Mouse (Mus musculus): ENCODE results near the gene Nectin2.
A peak's percentile ranks its signal among the peaks of the same experiment; 100 is the strongest.

Gene Nectin2

GRCm38 (mm10) chr7:19744590-19745385 is 5.5 kb downstream of the Nectin2 start:
- DNase-seq (ENCODE audit: low spot score in 2 of 2) = no peak

- no peak for DNase-seq (ENCODE audit: low spot score in 2 of 2)
Measured at GRCm38 (mm10) chr7:19743791-19744190, 6.5 kb downstream of the Nectin2 start.

GRCm38 (mm10) chr7:19742468-19742867 is 7.8 kb downstream of the Nectin2 start:
- DNase-seq (ENCODE audit: low spot score in 2 of 2) = no peak

GRCm38 (mm10) chr7:19741329-19742031 is 8.8 kb downstream of the Nectin2 start:
- DNase-seq (ENCODE audit: low spot score in 2 of 2) = no peak

- DNase-seq (ENCODE audit: low spot score in 2 of 2) = no peak
Measured at GRCm38 (mm10) chr7:19740269-19740668, 10.0 kb downstream of the Nectin2 start.

GRCm38 (mm10) chr7:19738771-19739170 is 11.5 kb downstream of the Nectin2 start:
- no peak for DNase-seq (ENCODE audit: low spot score in 2 of 2)

GRCm38 (mm10) chr7:19736389-19737057 is 13.8 kb downstream of the Nectin2 start:
- DNase-seq (ENCODE audit: low spot score in 2 of 2) = no peak

GRCm38 (mm10) chr7:19734178-19734666 is 16.1 kb downstream of the Nectin2 start:
- no peak for DNase-seq (ENCODE audit: low spot score in 2 of 2)

GRCm38 (mm10) chr7:19726541-19726940 is 23.7 kb downstream of the Nectin2 start:
- DNase-seq (ENCODE audit: low spot score in 2 of 2) = no peak

- no peak for DNase-seq (ENCODE audit: low spot score in 2 of 2)
Measured at GRCm38 (mm10) chr7:19724167-19724566, 26.1 kb downstream of the Nectin2 start.

GRCm38 (mm10) chr7:19722754-19723195 is 27.5 kb downstream of the Nectin2 start:
- no peak for DNase-seq (ENCODE audit: low spot score in 2 of 2)

GRCm38 (mm10) chr7:19719200-19719599 is 31.1 kb downstream of the Nectin2 start:
- no peak for DNase-seq (ENCODE audit: low spot score in 2 of 2)

- no peak for DNase-seq (ENCODE audit: low spot score in 2 of 2)
Measured at GRCm38 (mm10) chr7:19718297-19718952, 31.9 kb downstream of the Nectin2 start.

GRCm38 (mm10) chr7:19717346-19717745 is 32.9 kb downstream of the Nectin2 start:
- no peak for DNase-seq (ENCODE audit: low spot score in 2 of 2)

- DNase-seq (ENCODE audit: low spot score in 2 of 2) = no peak
Measured at GRCm38 (mm10) chr7:19716822-19717221, 33.5 kb downstream of the Nectin2 start.

- DNase-seq (ENCODE audit: low spot score in 2 of 2) = no peak
Measured at GRCm38 (mm10) chr7:19716055-19716682, 34.1 kb downstream of the Nectin2 start.

GRCm38 (mm10) chr7:19715239-19716054 is 34.8 kb downstream of the Nectin2 start, which contains the start of gene Tomm40:
TSS of gene Tomm40 (minus strand) at chr7:19715438.
- DNase-seq (ENCODE audit: low spot score in 2 of 2) = peak; percentile 100

- DNase-seq (ENCODE audit: low spot score in 2 of 2) = no peak
Measured at GRCm38 (mm10) chr7:19714836-19715235, 35.4 kb downstream of the Nectin2 start.

- DNase-seq (ENCODE audit: low spot score in 2 of 2) = no peak
Measured at GRCm38 (mm10) chr7:19713598-19713997, 36.7 kb downstream of the Nectin2 start.

- no peak for DNase-seq (ENCODE audit: low spot score in 2 of 2)
Measured at GRCm38 (mm10) chr7:19713196-19713595, 37.1 kb downstream of the Nectin2 start.

All from left cerebral cortex, adult 9 months (tissue).